Mouse (Mus musculus): ENCODE measurements around the gene Gm21188. TPM values are rescaled to one million over a fixed set of nuclear protein-coding genes. Genes with fewer than 3 reads are reported as not detected.
"Not testable (repeated sequence)": the region's sequence is repeated elsewhere in the genome, so short reads cannot be mapped to it uniquely, and the experiment has no call there.

Gene Gm21188
- total RNA-seq, 2 experiments from 2014 or later, result 0.19 to 0.33 TPM

DNA sequence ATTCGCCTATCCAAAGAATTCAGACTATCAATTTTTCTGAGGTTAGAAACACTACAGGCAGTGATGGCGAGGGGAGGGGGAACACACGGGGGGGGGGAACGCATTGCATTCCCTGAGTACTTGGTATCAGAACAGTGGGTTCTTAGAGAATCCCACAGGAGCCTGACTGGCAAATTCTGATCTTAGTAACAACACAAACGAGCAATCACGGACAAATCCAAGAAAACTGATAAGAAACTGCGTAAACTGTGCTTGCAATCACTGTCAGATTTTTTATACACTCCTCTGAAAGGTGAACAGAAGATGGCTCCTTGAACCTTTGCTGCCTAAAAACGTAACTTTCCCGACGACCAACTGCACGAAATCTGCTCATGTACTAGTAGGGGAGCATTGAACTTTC lies 24.6 kb downstream of the Gm21188 start:
- DNase-seq (ENCODE audit: low spot score in 2 of 2), result not testable (repeated sequence)

DNA sequence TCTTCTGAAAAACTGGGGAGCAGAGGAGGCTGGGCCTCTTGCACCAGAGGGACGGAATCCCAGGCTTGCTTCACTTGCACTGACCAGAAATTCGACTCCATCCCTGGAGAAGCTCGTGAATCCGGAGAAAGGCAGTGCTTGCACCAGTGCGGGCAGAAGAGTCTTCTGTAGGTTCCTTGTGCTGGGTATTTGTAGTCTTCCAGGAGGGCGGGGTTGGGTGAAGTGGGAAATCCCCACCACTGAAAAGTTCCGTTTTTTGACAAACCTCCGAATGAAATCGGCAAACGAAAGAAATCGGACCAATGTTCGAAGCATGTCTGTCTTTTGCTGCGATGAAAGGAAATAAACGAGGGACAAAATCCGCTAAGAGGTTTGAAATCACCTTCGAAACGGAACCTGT lies 25.1 kb downstream of the Gm21188 start, which contains the start of gene Gm36079:
Gene Gm36079, minus strand, starts transcription at position 101 of the 400 bp plus-strand sequence.
- DNase-seq (ENCODE audit: low spot score in 2 of 2), result not testable (repeated sequence)

DNA sequence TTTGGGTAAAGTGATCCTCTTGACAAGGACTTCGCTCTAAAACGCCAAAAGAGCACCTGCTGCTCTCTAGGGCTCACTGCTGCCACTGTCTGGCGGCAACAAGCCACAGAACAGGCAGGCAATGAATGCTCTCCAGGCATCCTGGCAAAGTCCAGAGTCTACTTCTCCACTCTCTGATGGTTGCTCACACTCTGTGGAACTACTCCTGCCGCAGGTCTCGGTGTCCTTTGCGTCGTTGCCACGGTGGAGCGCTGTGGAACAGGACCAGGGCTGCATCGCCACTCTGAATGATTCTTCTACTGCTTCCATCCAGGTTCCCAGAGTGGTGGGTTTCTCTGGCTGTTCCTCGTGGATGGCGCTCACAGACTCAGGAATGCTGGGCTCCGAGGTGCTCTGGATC lies 25.6 kb downstream of the Gm21188 start:
- DNase-seq (ENCODE audit: low spot score in 2 of 2), result not testable (repeated sequence)

DNA sequence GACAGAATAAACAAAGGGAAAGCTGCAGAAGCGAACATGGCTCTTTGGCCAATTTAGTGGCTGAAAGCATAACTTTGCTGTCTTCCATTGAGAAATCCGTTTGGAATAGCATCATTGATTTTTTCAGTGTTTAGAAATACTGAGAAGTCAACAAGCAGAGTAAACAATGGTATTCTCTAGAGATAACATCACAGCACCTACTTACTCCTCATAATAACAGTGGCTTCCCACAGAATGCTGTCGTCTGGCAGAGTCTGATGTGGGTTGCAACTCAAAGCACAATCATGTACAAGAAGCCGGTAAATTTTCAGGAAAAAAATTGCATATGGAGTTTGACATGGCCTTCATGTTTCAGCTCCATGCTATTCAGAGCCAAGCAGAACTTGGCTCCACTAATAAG lies 26.4 kb downstream of the Gm21188 start:
- peak in 1 of 2 experiments; percentile 9 for DNase-seq (ENCODE audit: low spot score in 2 of 2)

DNA sequence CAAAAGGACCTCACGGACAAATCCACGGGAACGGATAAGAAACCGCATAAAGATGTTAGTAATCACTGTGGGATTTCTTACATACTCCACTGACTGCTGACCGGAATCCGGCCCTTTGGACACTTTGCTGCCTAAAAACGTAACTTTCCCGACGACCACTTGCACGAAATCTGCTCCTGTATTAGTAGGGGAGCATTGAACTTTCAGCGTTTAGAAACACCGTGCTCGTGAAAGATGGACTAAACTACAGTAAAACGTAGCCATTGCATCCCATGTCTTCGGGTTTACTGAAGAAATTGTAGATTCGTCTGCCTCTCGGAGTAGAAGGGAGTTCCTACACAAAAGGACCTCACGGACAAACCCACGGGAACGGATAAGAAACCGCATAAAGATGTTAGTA lies 27.0 kb downstream of the Gm21188 start:
- DNase-seq (ENCODE audit: low spot score in 2 of 2), result not testable (repeated sequence)

DNA sequence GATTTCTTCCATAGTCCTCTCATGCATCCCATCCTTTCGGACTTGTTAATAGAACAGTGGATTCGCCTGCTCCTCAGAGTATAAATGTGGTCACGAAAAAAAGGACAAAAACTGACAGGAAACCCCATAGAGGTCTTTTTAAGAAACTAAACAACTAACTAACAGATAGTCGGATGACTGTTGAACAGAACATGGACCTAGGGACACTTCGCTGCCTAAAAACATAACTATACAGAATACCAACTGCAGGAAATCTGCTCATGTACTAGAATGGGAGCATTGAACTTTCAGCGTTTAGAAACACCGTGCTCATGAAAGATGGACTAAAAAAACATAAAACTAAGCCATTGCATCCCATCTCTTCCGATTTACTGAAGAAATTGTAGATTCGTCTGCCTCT lies 27.4 kb downstream of the Gm21188 start:
- not testable (repeated sequence) for DNase-seq (ENCODE audit: low spot score in 2 of 2)

DNA sequence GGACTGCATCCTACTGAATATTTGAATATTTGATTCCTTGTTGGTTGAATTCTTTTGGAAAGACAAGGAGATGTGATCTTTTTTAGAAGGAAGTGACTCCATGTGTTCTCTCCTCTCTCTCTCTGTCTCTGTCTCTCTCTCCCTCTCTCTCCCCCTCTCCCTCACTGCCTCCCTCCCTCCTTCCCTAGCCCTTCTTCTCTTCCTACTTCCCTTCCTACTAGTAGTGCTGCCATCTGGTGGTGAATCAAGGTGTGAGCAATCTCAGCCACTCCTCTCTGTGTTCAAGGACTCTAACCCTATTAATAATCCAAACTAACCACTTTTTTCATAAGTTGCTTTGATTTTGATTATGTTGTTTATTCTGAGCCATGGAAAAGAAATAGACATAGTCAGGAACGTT lies 30.5 kb downstream of the Gm21188 start:
- DNase-seq (ENCODE audit: low spot score in 2 of 2), result peak in 1 of 2 experiments; percentile 9

DNA sequence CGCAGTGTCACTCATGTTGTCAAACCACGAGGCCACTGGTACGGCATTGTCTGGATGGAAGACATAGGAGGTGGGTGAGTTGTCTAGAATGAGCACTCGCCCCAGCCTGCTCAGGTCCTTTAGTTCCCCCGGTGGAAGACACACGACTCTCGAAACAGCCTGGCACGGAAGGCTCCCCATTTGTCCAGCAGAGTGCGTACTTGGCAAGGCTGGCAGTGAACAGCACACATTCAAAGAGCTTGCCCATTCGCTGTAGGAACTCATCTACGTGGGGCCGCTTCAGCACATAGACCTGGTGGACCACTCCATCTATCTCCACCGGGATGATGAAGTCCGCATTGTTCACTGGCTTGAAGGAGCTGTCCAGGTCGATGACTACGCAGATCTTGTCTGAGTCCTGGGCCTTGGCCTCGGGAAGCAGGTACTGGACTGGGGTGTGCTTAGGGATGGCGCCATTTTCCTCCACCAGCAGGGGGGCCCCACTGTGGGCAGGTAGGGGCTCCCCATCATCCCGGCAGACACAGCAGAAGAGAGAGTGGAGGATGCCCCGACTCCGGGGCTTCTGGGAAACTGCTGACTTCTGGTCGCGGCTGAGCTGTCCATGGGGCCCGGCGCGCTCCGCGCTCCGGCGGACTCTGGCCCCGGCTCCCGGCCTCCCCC lies 36.5 kb downstream of the Gm21188 start:
- not testable (repeated sequence) for DNase-seq (ENCODE audit: low spot score in 2 of 2)

DNA sequence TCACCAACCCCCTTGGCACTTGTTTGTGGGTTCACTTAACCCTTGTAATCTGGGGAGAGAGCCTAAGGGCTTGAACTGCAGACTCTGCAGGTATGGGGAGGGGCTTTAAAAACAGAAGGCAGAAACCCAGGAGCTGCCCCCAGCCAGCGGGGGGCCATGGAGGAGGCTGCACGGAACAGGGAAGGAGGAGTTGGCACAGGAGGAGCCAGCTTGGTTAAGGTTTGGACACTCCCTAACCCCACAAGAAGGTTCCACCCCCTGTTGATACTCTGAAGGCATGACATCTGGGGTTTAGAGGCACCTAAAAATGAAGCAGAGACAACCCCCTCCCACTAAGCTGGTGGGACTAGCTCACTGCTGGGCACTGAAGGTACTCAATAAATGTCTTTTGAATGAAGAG lies 38.0 kb downstream of the Gm21188 start:
- DNase-seq (ENCODE audit: low spot score in 2 of 2), result not testable (repeated sequence)

DNA sequence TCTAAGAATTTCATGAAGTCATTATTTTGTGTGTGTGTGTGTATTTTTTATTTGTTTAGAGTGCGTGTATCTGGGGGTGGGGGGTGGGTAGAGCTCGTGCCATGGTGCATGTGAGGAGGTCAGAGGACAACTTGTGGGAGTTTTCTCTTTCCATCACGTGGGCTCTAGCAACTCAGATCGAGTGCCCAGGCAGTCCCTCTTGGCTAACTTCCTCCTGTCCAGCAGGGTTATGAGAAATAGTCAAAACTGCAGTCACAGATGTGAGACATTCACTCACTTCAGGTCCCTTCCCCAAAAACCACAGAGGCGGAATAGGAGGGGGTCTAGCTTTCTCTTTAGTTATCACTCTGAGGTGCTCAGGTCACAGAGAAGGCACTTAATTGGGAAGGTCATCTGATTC lies 38.5 kb downstream of the Gm21188 start:
- not testable (repeated sequence) for DNase-seq (ENCODE audit: low spot score in 2 of 2)

DNA sequence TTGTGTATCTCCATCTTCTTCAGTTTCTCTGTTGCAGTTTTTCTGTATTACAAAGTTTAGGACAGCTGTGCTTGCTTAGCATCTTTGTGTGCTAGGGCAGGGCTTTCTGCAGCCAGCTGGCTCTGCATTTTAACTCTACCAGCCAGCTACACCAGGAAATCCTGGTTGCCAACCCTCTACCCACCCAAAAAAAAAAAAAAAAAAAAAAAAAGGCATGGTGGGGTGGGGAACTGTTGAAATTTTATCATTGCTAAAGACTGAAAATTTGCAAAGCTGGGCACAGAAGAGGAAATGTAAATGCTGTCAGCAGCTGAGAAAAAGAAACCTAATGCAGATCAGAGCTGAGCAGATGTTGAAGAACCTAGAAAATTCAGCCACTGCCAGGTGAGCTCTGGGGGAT lies 41.9 kb downstream of the Gm21188 start:
- DNase-seq (ENCODE audit: low spot score in 2 of 2), result not testable (repeated sequence)

DNA sequence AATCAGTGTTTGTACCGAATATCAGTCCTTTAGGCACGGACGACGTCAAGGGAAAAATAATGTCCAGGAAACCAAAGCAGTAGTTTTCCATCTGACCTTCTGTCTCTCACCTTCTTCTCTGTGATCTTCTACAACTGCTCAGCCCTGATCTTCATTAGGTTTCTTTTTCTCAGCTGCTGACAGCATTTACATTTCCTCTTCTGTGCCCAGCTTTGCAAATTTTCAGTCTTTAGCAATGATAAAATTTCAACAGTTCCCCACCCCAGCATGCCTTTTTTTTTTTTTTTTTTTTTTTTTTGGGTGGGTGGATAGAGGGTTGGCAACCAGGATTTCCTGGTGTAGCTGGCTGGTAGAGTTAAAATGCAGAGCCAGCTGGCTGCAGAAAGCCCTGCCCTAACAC lies 52.8 kb downstream of the Gm21188 start:
- not testable (repeated sequence) for DNase-seq (ENCODE audit: low spot score in 2 of 2)

DNA sequence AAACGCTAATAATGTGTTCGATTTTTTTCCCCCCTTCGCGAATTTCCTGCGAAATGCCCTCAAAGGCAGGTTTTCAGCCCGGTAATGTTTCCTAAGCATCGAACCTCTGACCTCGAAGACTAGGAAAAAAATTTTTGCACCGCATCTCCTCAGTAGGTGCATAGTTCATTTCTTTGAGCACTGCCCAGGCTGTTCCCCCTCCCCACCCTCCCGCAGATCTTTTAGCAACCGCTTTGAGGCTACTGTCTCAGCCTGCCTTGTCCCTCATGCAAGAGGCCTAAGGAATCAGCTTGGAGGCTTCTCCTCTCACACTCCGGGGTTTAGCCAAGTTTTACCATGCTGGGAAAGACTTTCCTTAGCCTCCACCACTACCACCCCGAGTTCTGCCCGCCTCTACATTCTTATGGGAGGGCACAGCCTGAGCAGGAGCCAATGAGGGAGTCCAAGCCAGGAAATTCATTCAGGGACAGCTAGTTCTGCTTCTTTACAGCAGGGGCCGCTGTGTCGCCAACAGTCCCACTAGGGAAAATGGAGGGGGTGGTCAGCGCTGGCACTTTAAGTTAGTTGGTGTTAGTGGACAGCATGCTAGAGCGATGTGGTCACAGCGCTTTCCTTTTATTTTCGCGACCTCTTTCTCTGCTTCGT lies 53.4 kb downstream of the Gm21188 start:
- DNase-seq (ENCODE audit: low spot score in 2 of 2), result not testable (repeated sequence)

DNA sequence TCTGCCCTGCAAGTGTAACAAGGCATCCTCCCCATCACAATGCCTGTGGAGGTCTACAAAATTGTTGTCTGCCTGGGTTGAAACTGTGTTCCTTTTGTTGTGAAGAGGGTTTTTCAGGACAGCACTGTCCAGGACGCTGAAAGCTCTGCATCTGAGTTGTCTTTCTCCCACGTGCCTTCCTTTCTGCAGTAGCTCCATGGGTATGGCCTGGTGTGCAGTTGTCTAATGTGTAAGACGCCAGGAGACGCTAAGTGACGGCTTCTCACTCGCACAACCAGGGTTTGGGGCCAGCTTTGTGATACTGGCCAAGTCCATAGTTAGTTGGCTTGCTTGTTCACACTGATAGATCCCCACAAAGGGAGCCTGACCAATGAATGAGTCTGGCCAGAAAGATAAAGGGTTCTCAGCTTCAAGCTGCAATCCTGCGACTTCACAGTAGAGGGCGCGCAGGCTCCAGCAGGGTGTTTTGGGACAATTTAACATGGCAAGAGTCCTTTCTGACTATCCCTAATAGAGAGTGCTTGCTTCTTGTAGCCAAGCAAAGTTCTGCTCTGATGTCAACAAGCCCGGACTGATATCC lies 60.0 kb downstream of the Gm21188 start:
- not testable (repeated sequence) for DNase-seq (ENCODE audit: low spot score in 2 of 2)

DNA sequence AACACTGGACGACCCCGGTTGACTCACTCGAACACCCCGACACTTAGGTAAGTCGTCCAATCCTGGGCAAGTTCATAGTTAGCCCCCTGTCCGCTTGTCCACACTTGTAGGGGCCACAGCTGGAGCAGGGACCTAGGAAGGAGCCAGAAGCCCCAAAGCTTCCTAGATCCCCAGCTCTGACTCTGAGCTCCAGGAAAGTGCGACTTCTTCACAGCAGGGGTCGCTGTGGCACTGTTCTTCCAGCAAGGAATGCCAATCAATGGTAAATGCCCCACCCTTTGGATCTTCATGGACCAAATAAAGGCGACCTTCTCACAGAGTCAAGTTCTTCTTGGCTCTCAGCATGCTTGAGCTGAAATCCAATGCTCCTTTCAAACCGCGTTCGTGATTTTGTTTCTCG lies 60.7 kb downstream of the Gm21188 start:
- DNase-seq (ENCODE audit: low spot score in 2 of 2), result not testable (repeated sequence)

Other genes starting within 250 kb of the Gm21188 start
- not detected for gene AF067063, start 222.0 kb downstream of the Gm21188 start, total RNA-seq (2021)
- gene D13Ertd608e, start 216.2 kb downstream of the Gm21188 start, total RNA-seq (2021), result not detected
- not detected for gene Tcstv1, start 157.4 kb downstream of the Gm21188 start, total RNA-seq (2021)
- gene Gm21761, start 122.9 kb downstream of the Gm21188 start, total RNA-seq (2021), result not detected
- not detected for gene B020031M17Rik, start 101.4 kb downstream of the Gm21188 start, total RNA-seq (2021)
- gene Gm36079, start 25.2 kb downstream of the Gm21188 start, total RNA-seq (2021), result not detected
- not detected for gene Gm20767, start 88.1 kb upstream of the Gm21188 start, total RNA-seq (2021)
- gene Gm21818, start 120.2 kb upstream of the Gm21188 start, total RNA-seq (2021), result not detected
- gene Gm21762, start 163.8 kb upstream of the Gm21188 start, total RNA-seq (2021), result not detected
- not detected for gene Gm21731, start 186.9 kb upstream of the Gm21188 start, total RNA-seq (2021)
- gene AF067061, start 210.9 kb upstream of the Gm21188 start, total RNA-seq (2021), result not detected
- gene BC147527, start 248.2 kb upstream of the Gm21188 start, total RNA-seq (2021), result not detected